Mouse (Mus musculus) left cerebral cortex, postnatal 10 days (tissue): ENCODE measurements around the gene Ccdc170. TPM values are rescaled to one million over a fixed set of nuclear protein-coding genes. Genes with fewer than 3 reads are reported as not detected.

Source experiments
- DNase-seq, 2 experiments: peaks; one replicate each; pipeline ENCODE4 v3.0.0; 2021 to 2022; ENCODE audit warnings: low spot score in 2 of 2, mixed read lengths in 1 of 2; ENCODE audit errors: extremely low spot score in 1 of 2
- intact Hi-C: fragments of 180-260 bp; cut with DNase I; formaldehyde crosslinking; loops from one replicate; pipeline ENCODE4 v1.15.1; 2025
- total RNA-seq, 2 experiments: library from RNA; stranded (reverse); gene quantifications; 2 replicates each; pipeline ENCODE4 v1.2.3; 2021

Ccdc170 gene
- total RNA-seq, 2 experiments from 2014 or later = 0.26 to 0.43 TPM

DNA sequence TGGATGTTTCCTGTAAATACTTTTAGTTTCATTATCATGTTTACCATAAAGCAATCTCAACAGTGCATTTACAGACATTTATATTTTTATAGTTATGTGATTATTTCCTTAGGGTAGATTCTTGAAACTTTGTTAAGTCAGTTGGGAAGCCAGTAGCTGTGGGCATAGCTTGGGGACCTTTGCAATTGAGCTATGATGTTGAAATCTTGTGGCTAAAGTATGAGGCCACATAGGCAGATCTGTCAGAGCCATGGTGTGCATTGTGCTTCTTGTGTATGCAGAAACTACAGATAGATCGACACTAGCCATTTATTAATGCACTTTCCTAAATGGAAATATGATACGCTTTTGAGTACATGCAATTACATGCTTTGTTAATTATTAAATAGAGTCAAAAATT lies 35.3 kb downstream of the Ccdc170 start:
- intact Hi-C loops = no loop called here
- DNase-seq = no peak

DNA sequence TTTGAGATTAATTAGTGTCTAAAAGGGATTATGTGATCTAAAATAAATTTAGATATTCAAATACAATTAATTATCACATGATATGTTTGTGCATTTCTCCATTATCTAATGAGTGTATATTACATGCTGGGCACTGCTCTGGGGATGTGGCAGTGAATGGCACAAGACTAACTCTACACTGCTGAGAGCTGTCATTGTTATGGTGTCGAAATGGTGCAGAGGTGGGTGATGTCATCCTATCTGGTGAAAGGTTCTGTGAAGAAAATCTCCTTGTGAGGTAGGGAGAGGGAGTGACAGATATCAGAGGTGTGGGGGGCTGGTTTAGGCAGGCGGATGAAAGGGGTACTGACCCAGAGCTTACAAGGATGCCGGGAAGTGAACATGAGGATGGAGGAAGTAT lies 37.3 kb downstream of the Ccdc170 start:
- intact Hi-C loops = no loop called here
- no peak for DNase-seq

DNA sequence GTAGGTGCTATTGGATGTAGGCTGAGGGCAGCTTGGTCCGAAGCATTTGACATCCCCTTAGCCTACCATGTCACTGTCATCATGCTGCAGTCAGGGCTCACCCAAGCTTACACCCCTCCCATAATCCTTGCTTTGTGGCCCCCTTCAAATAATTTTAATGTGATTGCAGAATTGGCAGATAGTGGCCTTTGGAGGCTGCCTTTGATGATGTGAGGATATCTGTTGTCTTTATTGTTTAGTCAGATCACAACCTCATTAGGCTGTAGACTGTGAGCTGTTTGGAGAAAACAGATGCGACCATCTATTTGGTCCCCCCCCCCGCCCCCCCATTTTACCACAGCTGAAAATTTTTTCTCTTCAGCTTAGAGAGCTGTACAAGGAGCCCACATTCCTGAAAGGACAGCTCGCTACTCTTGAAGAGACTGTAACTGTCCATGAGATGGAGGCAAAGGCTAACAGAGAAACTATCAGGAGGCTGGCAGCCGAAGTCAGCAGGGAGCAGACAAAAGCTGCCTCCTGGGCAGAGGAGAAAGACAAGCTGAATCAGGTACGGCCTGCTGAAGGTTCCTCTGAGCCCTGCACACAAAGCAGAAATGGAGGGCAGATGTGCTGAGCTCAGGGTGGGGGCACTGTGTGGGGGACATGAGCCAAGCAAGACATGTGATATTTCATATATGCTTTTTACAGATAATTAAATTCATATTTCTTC lies 38.2 kb downstream of the Ccdc170 start:
- no peak for DNase-seq
- intact Hi-C loops = no loop called here

DNA sequence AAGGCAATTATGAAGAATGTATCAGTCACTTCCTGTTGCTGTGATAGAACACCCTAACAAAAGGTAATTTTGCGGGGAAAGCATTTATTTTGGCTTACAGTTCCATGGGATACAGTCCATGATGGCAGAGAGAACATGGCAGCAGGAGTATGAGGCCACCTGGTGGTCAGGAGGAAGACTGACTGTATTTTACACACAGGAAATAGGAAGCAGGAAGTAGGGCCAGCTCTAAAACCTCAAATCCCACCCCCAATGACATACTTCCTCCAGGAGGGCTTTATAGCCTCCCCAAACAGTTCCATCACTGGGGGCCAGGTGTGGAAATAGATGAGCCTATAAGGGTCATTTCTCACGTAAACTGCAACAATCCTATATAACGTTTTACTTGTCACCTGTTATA lies 39.8 kb downstream of the Ccdc170 start:
- no peak for DNase-seq
- intact Hi-C loops = no loop called here

DNA sequence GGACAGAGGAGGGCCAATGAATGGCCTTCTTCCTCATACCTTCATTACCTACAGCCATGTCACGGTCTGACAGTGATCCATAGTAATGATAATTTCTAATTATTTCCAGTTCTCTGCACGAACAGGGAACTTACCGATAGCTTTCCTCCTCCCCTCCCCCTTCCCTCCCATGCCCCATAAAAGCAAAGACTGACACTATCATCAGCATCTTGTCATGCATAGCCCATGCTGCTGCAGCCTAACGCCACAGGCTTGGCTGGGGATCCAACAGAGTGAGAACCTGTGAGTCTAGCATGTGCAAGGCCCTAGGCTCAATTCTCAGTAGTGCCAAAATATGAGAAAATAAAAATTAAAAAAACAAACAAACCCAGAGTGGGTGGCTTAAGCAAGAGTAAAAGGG lies 40.8 kb downstream of the Ccdc170 start:
- no peak for DNase-seq
- intact Hi-C loops = no loop called here

DNA sequence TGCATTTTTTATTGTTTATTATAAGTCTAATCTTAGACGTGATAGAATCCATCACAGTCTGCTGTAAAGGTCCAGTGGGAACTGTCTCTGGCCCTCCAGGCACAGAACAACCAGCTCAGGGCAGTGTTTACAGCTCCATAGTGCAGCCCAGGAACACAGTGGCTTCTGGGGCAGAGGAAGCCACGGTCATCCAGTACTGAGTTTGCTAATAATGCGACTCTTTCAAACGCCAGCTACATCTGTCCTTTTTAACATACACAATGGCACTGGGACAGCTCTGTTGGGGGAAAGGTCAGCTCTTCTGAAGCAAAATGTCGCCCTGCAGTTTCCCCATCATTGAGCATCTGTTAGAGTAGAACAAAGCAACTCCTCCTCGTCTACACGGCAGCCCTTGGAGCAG lies 45.7 kb downstream of the Ccdc170 start:
- intact Hi-C loops = no loop called here
- no peak for DNase-seq

DNA sequence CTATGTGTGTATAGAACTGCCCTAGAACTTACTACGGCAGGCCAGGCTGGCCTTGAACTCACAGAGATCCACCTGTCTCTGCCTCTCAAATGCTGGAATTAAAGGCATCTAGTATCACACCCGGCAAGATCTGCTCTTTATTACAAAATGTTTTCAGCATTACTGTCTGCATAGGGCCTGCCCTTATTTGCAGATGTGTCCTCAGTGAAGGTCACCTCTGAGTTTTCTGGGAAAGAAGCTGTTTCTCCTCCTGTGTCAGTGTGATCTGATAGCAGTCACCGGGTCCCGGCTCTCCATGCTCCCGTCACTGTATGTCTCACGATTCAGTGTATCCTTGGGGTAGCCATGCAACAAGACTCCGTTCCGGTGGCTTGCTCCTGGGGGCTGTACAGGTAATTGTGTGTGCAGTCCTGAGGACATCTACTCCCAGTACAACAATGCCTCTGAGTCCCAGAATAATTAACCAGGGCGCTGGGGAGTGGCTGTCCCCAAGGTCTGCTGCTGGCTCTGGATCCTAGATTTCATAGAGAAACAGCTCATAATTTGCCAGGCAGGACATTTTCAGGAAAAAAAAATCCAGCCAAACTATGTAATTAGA lies 48.4 kb downstream of the Ccdc170 start:
- DNase-seq = no peak
- intact Hi-C loops = no loop called here

DNA sequence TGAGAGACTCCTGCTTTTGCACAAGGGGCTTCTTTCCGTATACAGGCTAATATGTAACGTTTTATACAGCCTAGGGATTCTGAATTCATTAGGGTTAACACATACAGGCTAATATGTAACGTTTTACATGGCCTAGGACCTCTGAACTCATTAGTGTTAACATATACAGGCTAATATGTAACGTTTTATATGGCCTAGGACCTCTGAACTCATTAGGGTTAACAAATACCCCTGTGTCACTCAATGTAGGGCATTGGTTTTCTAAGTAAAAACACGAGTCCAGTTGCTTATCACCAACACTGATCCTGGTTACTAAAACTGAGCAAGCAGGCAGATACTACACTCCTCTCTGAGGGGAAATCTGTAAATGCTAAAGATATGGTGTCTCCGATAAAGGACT lies 49.6 kb downstream of the Ccdc170 start:
- intact Hi-C loops = no loop called here
- no peak for DNase-seq

DNA sequence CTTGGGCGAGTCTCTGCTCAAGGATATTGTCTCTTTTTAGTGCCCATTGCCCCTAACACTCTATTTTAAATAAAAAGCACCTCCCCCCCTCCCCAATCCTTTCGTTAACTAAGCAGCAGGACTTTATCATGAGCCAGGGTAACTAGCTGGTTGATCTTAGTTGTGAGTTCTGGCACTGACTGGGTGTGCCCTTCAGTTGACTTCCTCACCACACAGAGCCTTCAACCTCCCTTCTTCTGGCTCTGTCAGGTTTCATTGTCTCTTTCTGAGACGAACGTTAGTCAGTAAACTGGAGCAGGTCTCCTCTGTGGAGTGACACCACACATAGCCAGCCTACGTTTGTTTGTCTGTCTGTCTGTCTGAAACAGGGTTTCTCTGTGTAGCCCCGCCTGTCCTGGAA lies 50.4 kb downstream of the Ccdc170 start:
- DNase-seq = no peak
- intact Hi-C loops = no loop called here

DNA sequence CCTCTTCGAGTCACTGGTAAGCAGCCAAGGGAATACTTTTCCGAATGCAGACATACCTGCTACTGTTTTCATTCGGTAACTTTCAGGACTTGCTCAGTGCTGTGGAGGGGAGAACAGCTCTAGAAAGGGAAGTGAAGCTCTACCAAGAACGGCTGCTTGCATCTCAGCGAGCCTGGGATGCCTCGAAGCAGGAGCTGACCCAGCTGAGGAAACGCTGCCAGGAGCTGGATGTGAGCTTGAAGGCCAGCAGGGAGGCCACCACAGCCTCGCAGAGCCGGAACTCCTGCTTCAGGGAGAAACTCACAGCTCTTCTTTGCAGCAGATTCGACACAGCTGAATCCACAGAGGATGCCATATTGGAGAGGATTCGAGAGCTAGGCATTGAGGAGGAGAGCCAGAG lies 51.6 kb downstream of the Ccdc170 start:
- intact Hi-C loops = no loop called here
- DNase-seq = peak in 1 of 2 experiments; percentile 28

DNA sequence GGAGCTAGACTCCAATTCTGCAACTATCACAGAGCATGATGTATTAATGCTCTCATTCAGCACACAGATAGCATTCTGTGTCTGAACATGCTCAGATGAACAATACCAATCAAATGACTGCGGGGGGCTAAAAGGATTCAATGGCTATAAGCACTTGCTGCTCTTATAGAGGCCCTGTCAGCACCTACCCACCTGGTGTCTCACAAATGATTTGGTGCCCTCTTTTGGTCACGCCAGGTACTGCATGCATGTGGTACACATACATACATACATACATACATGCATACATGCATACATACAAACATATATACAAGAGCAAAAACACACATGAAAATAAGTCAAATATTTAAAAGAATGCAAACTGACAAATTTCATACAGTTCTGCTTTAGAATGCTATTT lies 63.2 kb downstream of the Ccdc170 start:
- intact Hi-C loops = no loop called here
- DNase-seq = peak in 1 of 2 experiments; percentile 24

DNA sequence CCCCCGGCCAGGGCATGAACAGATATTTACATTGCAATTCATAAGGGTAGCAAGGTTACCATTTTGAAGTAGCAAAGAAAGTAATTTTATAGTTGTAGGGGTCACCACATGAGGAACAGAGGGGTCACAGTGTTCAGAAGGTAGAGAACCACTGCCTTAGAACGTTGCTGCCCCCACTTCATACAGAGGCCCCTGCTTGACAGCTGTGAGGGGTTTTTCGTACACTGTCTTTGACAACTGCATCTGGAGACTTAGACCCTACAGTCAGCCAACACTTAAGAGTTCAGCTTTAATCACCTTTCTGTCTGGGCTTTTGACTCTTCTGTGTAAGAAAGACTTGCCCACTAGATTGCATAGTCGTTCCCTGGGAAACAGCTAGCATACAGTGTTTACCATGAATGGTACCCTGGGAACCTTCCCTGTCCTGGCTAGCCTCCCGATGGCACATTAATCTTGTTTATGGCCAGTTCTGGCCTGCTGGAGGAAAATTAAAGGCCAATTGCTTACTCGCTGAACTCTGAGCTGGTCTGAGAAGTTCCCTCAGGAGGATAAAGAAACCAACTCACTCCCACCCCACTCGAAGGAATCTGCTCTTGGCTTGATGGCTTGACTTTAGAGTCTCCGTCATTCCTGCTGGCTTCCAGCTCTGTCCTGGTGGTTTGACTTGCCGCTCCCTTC lies 71.3 kb downstream of the Ccdc170 start:
- intact Hi-C loops = no loop called here
- no peak for DNase-seq

DNA sequence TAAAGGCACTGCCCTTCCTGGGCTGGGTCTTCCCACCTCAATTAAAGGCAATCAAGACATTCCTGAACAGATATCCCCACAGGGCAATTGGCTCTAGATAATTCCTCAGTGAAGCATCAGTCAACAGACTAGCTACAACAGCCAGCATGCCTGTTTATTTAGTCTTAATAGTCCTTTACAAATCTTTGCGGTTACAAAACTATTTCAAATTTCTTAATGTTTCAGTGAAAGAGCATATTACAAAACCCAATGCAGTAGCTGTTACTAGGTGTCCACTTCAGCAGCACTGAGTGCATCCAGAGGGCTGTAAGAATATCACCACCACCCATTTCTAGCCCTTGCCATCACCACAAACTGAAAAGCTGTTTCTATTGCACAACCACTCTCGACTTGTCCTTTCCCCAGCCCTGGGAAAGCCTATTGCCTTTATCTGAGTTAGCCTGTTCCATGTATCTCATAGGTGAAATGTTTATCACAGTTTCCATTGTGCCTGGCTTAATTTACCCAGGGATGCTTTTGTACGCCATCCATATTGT lies 74.6 kb downstream of the Ccdc170 start:
- no peak for DNase-seq
- intact Hi-C loops = no loop called here

DNA sequence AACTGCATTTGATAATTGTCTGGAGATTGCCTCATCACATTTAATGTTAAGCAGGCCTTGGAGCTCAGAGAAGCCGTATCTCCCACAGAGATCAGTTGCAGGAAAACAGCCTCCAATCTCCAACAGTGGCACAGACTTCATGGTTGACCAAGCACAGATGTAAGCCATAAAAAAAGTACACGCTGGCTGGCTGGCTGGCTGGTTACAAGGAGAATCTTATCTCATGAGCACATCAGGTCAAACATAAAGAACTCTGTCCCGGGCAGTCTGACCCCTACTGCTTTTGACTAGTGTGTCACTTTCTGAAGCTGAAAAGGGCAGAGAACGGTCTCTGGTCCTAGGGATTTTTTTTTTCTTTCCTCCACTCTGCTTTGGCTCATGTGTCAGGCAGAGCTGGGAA lies 76.8 kb downstream of the Ccdc170 start:
- no peak for DNase-seq
- intact Hi-C loops = no loop called here

DNA sequence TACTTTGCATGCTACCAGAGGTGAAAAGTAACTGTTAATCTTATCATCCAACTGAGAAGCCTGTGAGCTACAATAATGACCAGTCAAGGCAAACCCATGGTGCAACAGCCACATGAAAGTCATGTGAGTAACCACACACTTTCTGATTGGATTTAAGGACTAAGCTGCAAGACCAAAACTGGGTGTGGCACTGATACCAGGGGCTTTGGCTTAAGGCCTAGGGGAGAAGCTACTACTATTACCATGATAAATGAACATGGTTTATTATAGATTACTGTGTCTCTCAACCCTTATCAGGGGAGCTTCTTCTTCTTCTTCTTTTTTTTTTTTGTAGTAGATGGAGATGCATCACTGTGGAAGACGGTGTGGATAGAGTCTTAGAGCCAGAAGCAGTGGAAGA lies 82.8 kb downstream of the Ccdc170 start:
- intact Hi-C loops = no loop called here
- DNase-seq = no peak

DNA sequence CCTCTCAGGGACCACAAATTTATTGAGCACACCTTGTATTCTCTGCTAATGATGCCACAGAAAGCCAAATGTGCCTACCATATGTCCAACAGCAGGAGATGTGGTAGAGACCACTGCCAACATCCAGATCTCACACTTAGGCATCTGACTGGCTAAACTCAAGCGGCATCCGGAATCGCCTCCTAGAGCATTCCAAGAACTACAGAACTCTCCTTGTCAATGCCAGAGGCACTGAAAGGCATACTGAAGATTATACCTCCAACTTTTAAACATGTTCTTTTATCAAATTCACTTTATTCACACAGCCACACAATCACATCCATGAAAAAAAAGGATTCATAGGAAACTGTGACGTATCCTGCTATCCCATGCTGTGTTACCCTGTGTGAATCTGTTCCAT lies 88.5 kb downstream of the Ccdc170 start:
- intact Hi-C loops = no loop called here
- no peak for DNase-seq

DNA sequence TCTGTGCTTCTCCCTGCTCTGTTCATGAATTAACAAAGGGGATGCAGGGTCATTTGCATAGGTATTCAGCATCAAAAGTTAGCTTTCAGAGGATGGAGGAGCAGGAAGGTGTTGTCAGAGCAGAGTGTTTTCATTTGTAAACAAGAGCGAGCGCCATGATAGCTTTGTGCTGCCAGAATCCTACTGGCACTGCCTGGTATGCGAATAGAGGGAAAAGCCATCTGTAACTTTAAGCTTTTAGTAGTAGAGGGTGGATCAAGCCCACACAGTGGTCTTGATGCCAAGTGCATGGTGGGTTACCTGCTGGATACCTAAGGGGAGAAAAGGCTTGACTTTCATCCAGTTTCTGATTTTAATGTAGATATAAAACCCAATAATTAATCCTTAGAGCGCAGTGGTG lies 89.0 kb downstream of the Ccdc170 start:
- intact Hi-C loops = no loop called here

DNA sequence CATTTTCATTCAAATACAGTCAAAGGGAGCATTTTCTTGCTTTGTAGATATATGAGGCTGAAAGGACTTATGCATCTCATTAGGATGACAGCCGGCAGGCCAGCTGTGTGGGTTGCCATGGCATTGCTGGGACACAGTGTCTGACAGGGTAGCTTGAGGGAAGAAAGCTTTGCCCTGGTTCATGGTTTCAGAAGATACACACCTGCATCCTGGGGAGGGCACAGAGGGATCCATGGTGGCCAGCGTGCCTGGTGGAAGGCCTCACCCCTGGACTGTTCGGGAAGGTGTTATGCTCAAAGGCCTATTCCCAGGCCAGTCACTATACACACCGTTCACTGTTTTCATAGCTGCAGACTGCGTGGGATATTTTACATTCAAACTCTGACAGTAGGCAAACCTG lies 99.6 kb downstream of the Ccdc170 start:
- intact Hi-C loops = no loop called here
- DNase-seq = no peak

More for the DNA sequence above, 89.0 kb downstream of the Ccdc170 start:
- no peak for DNase-seq

DNA sequence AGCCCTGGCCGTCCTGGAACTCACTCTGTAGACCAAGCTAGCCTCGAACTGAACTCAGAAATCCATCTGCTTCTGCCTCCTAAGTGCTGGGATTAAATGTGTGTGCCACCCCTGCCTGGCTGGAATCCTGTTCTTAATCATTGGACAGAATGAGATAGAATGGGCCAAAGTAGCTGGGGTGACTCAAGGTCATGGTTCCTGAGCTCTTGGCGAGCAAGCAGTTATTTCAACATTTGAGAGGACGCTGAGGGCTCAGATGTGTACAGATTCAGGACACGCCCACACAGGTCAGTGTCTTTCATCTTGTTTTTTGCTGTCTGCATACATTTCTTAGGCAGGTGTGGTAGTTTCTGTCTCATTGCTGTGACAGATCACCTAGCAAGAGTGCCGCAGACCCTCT lies 104.4 kb downstream of the Ccdc170 start:
- intact Hi-C loops = no loop called here
- DNase-seq = no peak

DNA sequence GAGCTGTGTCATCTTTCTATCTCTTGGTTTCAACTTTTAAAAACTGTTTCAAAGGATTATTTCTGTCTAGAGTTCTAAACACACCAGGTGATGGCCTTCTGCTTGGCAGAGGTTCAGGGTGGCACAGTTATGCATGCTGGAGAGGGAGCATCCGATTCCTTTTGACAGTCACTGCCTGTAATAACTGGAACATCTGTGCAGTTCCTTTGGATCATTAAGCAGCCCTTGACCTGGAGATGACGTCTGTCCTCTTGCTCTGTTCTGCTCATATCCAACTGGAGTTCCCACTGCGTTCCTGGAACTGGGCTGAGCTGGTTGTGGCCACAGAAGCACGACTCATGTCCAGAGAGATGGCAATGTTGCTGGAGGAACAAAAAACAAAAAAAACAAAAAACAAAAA lies 107.3 kb downstream of the Ccdc170 start:
- DNase-seq = no peak
- intact Hi-C loops = no loop called here
